Mouse (Mus musculus): Measurements from ENCODE around the gene Fbln1.

GRCm38 (mm10) chr15:85210686-85211085 lies 4.9 kb downstream of the Fbln1 start:
- no peak for TF ChIP-seq CTCF (IDR thresholded peaks at IDR 0.05; ENCODE audit: control insufficient read depth, insufficient read depth, insufficient replicate concordance, low read depth, low read length)
- no peak for TF ChIP-seq POLR2A (IDR thresholded peaks at IDR 0.05; ENCODE audit: control insufficient read depth, low read depth, low read length)

Measured in testis, adult 2 months (tissue).